Mouse (Mus musculus): Measurements from ENCODE around the gene Trim3. TPM values are rescaled to one million over a fixed set of nuclear protein-coding genes. Genes with fewer than 3 reads are reported as not detected.
A peak's percentile ranks its signal among the peaks of the same experiment; 100 is the strongest.

Gene Trim3
- polyA plus RNA-seq, 1 experiment from 2014 or later: 107 TPM

DNA sequence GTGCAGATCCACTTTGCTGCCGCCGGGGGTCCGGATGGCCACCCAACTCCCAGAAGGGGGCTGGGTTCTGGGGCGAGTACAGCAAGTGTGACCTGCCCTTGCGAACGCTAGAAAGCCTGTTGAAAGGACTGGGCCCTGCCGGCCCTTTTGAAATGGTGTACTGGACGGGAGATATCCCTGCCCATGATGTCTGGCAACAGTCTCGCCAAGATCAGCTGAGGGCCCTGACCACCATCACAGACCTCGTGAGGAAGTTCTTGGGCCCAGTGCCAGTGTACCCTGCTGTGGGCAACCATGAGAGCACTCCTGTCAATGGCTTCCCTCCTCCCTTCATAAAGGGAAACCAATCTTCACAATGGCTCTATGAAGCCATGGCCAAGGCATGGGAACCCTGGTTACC, 77.8 kb downstream of the Trim3 start:
- Histone ChIP-seq H3K4me1 (peaks cover 32% of the 10 kb centered on the region), H3K27ac (replicated peaks) (no peak overlapping the region), H3K9ac (replicated peaks) (no peak overlapping the region), H3K36me3 (peaks cover 34% of the 10 kb centered on the region), H3K4me3 (replicated peaks) (peak overlapping the region; percentile 74; the same call in 1 of the 2 replicates), H3K27me3 (replicated peaks) (no peaks in the 10 kb centered on the region), H3K9me3 (replicated peaks) (no peaks in the 10 kb centered on the region), H3K4me2 (peak overlapping the region; percentile 76)
- no peak for ATAC-seq (ENCODE audit: low FRiP score)
- WGBS: 93% methylated on average over 10 of the region's 10 CpGs

Other genes starting within 250 kb of the Trim3 start
- gene Fam160a2, start 233.5 kb downstream of the Trim3 start, polyA plus RNA-seq (2015; fragmentation: Nextera tagmentation; extraction: Ambion mirVana): 39.0 and 41.9 TPM in 2 replicates
- gene Cnga4, start 229.0 kb downstream of the Trim3 start, polyA plus RNA-seq (2015; fragmentation: Nextera tagmentation; extraction: Ambion mirVana): 0.08 and 0.09 TPM in 2 replicates
- 5.3 and 6.2 TPM in 2 replicates for gene Cckbr, start 207.8 kb downstream of the Trim3 start, polyA plus RNA-seq (2015; fragmentation: Nextera tagmentation; extraction: Ambion mirVana)
- 34.6 and 39.9 TPM in 2 replicates for gene Cavin3, start 151.3 kb downstream of the Trim3 start, polyA plus RNA-seq (2015; fragmentation: Nextera tagmentation; extraction: Ambion mirVana)
- gene Smpd1, start 79.2 kb downstream of the Trim3 start, polyA plus RNA-seq (2015; fragmentation: Nextera tagmentation; extraction: Ambion mirVana): 83.2 and 91.4 TPM in 2 replicates
- gene Apbb1, start 51.9 kb downstream of the Trim3 start, polyA plus RNA-seq (2015; fragmentation: Nextera tagmentation; extraction: Ambion mirVana): 248 and 299 TPM in 2 replicates
- 0.36 and 0.59 TPM in 2 replicates for gene Hpx, start 33.4 kb downstream of the Trim3 start, polyA plus RNA-seq (2015; fragmentation: Nextera tagmentation; extraction: Ambion mirVana)
- 163 and 179 TPM in 2 replicates for gene Timm10b, start 6.5 kb upstream of the Trim3 start, polyA plus RNA-seq (2015; fragmentation: Nextera tagmentation; extraction: Ambion mirVana)
- gene Arfip2, start 6.8 kb upstream of the Trim3 start, polyA plus RNA-seq (2015; fragmentation: Nextera tagmentation; extraction: Ambion mirVana): 82.0 and 89.0 TPM in 2 replicates
- 16.4 and 16.6 TPM in 2 replicates for gene Gm45799, start 7.0 kb upstream of the Trim3 start, polyA plus RNA-seq (2015; fragmentation: Nextera tagmentation; extraction: Ambion mirVana)
- 1.3 and 1.9 TPM in 2 replicates for gene Dnhd1, start 17.3 kb upstream of the Trim3 start, polyA plus RNA-seq (2015; fragmentation: Nextera tagmentation; extraction: Ambion mirVana)
- gene Ilk, start 103.0 kb upstream of the Trim3 start, polyA plus RNA-seq (2015; fragmentation: Nextera tagmentation; extraction: Ambion mirVana): 204 and 227 TPM in 2 replicates
- 27.8 and 28.8 TPM in 2 replicates for gene Rrp8, start 103.8 kb upstream of the Trim3 start, polyA plus RNA-seq (2015; fragmentation: Nextera tagmentation; extraction: Ambion mirVana)
- gene Taf10, start 110.8 kb upstream of the Trim3 start, polyA plus RNA-seq (2015; fragmentation: Nextera tagmentation; extraction: Ambion mirVana): 101 and 102 TPM in 2 replicates
- gene Tpp1, start 118.7 kb upstream of the Trim3 start, polyA plus RNA-seq (2015; fragmentation: Nextera tagmentation; extraction: Ambion mirVana): 41.4 and 50.2 TPM in 2 replicates
- 10.0 and 10.8 TPM in 2 replicates for gene Dchs1, start 154.1 kb upstream of the Trim3 start, polyA plus RNA-seq (2015; fragmentation: Nextera tagmentation; extraction: Ambion mirVana)
- 189 and 232 TPM in 2 replicates for gene Mrpl17, start 177.5 kb upstream of the Trim3 start, polyA plus RNA-seq (2015; fragmentation: Nextera tagmentation; extraction: Ambion mirVana)

All from neural tube, embryonic 15.5 days (tissue).